ENCODE assay signal across 8 mouse cellular contexts in the genomic region with DNA sequence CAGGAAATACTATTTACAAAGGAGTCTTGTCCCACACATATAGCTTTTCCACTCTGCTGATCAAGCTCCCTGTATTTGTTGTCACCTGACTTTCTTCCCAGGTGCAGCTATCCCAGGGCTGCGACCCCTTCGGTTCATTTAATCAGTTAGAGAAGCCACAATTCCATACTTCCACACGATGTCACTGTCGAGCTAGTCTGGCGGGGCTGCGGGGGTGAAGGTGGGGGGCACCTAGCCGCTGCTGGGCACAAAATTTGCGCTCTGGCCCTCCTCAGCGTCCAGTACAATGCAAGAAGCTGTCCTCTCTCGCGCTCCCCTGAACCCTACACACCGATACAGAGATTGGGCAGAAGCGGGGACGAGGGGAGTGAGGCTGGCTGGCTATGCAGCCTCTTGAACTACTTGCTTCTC. TPM values are rescaled to one million over a fixed set of nuclear protein-coding genes. Genes with fewer than 3 reads are reported as not detected.
A peak's percentile ranks its signal among the peaks of the same experiment; 100 is the strongest.
DNase-seq lines count a peak whose midpoint lies in the region; ATAC-seq lines count a peak whose summit lies in the region.
"Had no signal": no experiment of that assay in that cellular context is flagged by ENCODE, and none has a peak within 500 bp of the region (broad histone marks: within the 10 kb centered on the region; RNA-seq: fewer than 3 reads in every experiment).

No protein-coding gene starts in this region.

- no peak overlapping the region for H3K27ac ChIP-seq in embryonic facial prominence, embryonic 13.5 days
- H3K27ac ChIP-seq in hindbrain, embryonic 12.5 days: no peak overlapping the region
- no peak overlapping the region for H3K27ac ChIP-seq in limb, embryonic 13.5 days
- H3K27ac ChIP-seq in neural tube, embryonic 15.5 days (replicated peaks): no peak overlapping the region

- peak overlapping the region; percentile 61 for H3K9ac ChIP-seq in embryonic facial prominence, embryonic 13.5 days
- H3K9ac ChIP-seq in hindbrain, embryonic 12.5 days: no peak overlapping the region
- peak overlapping the region; percentile 19; the same call in 1 of the 2 replicates for H3K9ac ChIP-seq in limb, embryonic 13.5 days
- peak overlapping the region; percentile 41; the same call in 1 of the 2 replicates for H3K9ac ChIP-seq in neural tube, embryonic 15.5 days (replicated peaks)

- no peak for ATAC-seq in embryonic facial prominence, embryonic 13.5 days (ENCODE audit: insufficient number of reproducible peaks, insufficient read depth, low FRiP score, low TSS enrichment, low read depth)
- ATAC-seq in hindbrain, embryonic 12.5 days (ENCODE audit: low FRiP score): no peak
- ATAC-seq in limb, embryonic 13.5 days (ENCODE audit: low FRiP score, low read depth): peak; percentile 54; the same call in 1 of the 2 replicates
- peak; percentile 66 for ATAC-seq in neural tube, embryonic 15.5 days (ENCODE audit: low FRiP score)

- peak; percentile 57 to 63 for DNase-seq in right cerebral cortex, adult 2 months (ENCODE audit: low spot score in 2 of 2)
- no peak for DNase-seq in right cerebral cortex, postnatal 36 days (ENCODE audit: low spot score in 2 of 2)
- DNase-seq in spleen, postnatal 36 days (ENCODE audit: low spot score in 2 of 2): no peak

- H3K4me3 ChIP-seq in embryonic facial prominence, embryonic 13.5 days: peak overlapping the region; percentile 33
- H3K4me3 ChIP-seq in hindbrain, embryonic 12.5 days: 0 out of 2 replicates have a peak overlapping the region, but pooled peaks have one; percentile 13
- peak overlapping the region; percentile 33 for H3K4me3 ChIP-seq in limb, embryonic 13.5 days
- peak overlapping the region; percentile 29 for H3K4me3 ChIP-seq in neural tube, embryonic 15.5 days (replicated peaks)
- H3K4me3 ChIP-seq: erythroblast, embryonic 14.5 days had no signal

- H3K4me1 ChIP-seq in embryonic facial prominence, embryonic 13.5 days: peaks cover 4% of the 10 kb centered on the region; the same call in 1 of the 2 replicates
- 0 out of 2 replicates have a peak, but pooled peaks cover 3% of the 10 kb centered on the region for H3K4me1 ChIP-seq in hindbrain, embryonic 12.5 days
- 0 out of 2 replicates have a peak, but pooled peaks cover 8% of the 10 kb centered on the region for H3K4me1 ChIP-seq in limb, embryonic 13.5 days
- peaks cover 6% of the 10 kb centered on the region for H3K4me1 ChIP-seq in neural tube, embryonic 15.5 days

- H3K9me3 ChIP-seq in embryonic facial prominence, embryonic 13.5 days: no peaks in the 10 kb centered on the region
- no peaks in the 10 kb centered on the region for H3K9me3 ChIP-seq in hindbrain, embryonic 12.5 days (replicated peaks)
- H3K9me3 ChIP-seq in limb, embryonic 13.5 days: no peaks in the 10 kb centered on the region
- no peaks in the 10 kb centered on the region for H3K9me3 ChIP-seq in neural tube, embryonic 15.5 days (replicated peaks)

- H3K27me3 ChIP-seq in embryonic facial prominence, embryonic 13.5 days: no peaks in the 10 kb centered on the region
- no peaks in the 10 kb centered on the region for H3K27me3 ChIP-seq in hindbrain, embryonic 12.5 days
- no peaks in the 10 kb centered on the region for H3K27me3 ChIP-seq in limb, embryonic 13.5 days
- no peaks in the 10 kb centered on the region for H3K27me3 ChIP-seq in neural tube, embryonic 15.5 days (replicated peaks)

- no peaks in the 10 kb centered on the region for H3K36me3 ChIP-seq in embryonic facial prominence, embryonic 13.5 days
- no peaks in the 10 kb centered on the region for H3K36me3 ChIP-seq in hindbrain, embryonic 12.5 days
- no peaks in the 10 kb centered on the region for H3K36me3 ChIP-seq in limb, embryonic 13.5 days
- no peaks in the 10 kb centered on the region for H3K36me3 ChIP-seq in neural tube, embryonic 15.5 days

- H3K4me2 ChIP-seq in embryonic facial prominence, embryonic 13.5 days: peak overlapping the region; percentile 61
- H3K4me2 ChIP-seq in hindbrain, embryonic 12.5 days (replicated peaks): peak overlapping the region; percentile 52
- peak overlapping the region; percentile 59 for H3K4me2 ChIP-seq in limb, embryonic 13.5 days (replicated peaks)
- peak overlapping the region; percentile 66 for H3K4me2 ChIP-seq in neural tube, embryonic 15.5 days

- WGBS in embryonic facial prominence, embryonic 13.5 days: 5% methylated on average over 14 of the region's 14 CpGs
- WGBS in hindbrain, embryonic 12.5 days: 4% methylated on average over 14 of the region's 14 CpGs
- 4% methylated on average over 14 of the region's 14 CpGs for WGBS in limb, embryonic 13.5 days
- WGBS in neural tube, embryonic 15.5 days: 7% methylated on average over 14 of the region's 14 CpGs

RNA-seq across cellular contexts. Expression of a gene that starts 21.6 kb away (rescaled TPM):
- polyA plus RNA-seq in embryonic facial prominence, embryonic 13.5 days (2015; fragmentation: Nextera tagmentation; extraction: Ambion mirVana): not detected in 2 replicates
- 0.89 and 0.93 TPM in 2 replicates for polyA plus RNA-seq in hindbrain, embryonic 12.5 days (2016; fragmentation: Nextera tagmentation; extraction: Ambion mirVana)
- 0.05 TPM in 1 of 2 replicates, not detected in the other for polyA plus RNA-seq in limb, embryonic 13.5 days (2015; fragmentation: Nextera tagmentation; extraction: Ambion mirVana)
- 9.1 and 10.7 TPM in 2 replicates for polyA plus RNA-seq in neural tube, embryonic 15.5 days (2015; fragmentation: Nextera tagmentation; extraction: Ambion mirVana)
- polyA plus RNA-seq: erythroblast, embryonic 14.5 days had no signal

RNA-seq across cellular contexts. Expression of a gene that starts 48.4 kb away (rescaled TPM):
- polyA plus RNA-seq in embryonic facial prominence, embryonic 13.5 days (2015; fragmentation: Nextera tagmentation; extraction: Ambion mirVana): 0.08 and 0.12 TPM in 2 replicates
- 3.3 and 3.7 TPM in 2 replicates for polyA plus RNA-seq in hindbrain, embryonic 12.5 days (2016; fragmentation: Nextera tagmentation; extraction: Ambion mirVana)
- polyA plus RNA-seq in limb, embryonic 13.5 days (2015; fragmentation: Nextera tagmentation; extraction: Ambion mirVana): not detected in 2 replicates
- polyA plus RNA-seq in neural tube, embryonic 15.5 days (2015; fragmentation: Nextera tagmentation; extraction: Ambion mirVana): 0.82 and 1.8 TPM in 2 replicates
- polyA plus RNA-seq: erythroblast, embryonic 14.5 days had no signal

Comparison
In these comparisons a context has a peak if more than half of its experiments do, and no peak if none do; other contexts are left out.
1. DNase-seq: peak in right cerebral cortex, adult 2 months (2 of 2); none in right cerebral cortex, postnatal 36 days (0 of 2) and spleen, postnatal 36 days (0 of 2).
2. ATAC-seq: peak in limb, embryonic 13.5 days (single experiment) and neural tube, embryonic 15.5 days (single experiment); none in embryonic facial prominence, embryonic 13.5 days (single experiment) and hindbrain, embryonic 12.5 days (single experiment).
3. Peak in every context shown above with its lines, with median percentiles within 50 percentile points of each other: H3K4me2 ChIP-seq and H3K4me3 ChIP-seq.